Mouse (Mus musculus) layer of hippocampus, adult 11-12 months (tissue): Measurements from ENCODE around the gene Isoc2a.

Experiments
- DNase-seq: peaks from one replicate; pipeline ENCODE4 v3.0.0; 2022; ENCODE audit warnings: low spot score

The Isoc2a gene

DNA sequence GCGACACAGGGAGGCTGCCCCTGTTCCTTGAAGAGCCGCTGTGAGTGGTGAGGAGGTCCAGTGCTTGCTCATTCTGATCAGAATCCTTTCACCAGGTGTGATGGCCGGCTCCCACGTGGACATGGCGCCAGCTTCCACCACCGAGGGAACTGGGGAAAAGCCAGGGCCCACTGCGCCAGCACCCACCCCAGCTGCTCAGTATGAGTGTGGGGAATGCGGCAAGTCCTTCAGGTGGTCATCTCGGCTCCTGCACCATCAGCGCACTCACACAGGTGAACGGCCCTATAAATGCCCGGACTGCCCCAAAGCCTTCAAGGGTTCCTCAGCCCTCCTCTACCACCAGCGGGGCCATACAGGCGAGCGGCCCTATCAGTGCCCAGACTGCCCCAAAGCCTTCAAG is 41.7 kb downstream of the Isoc2a start:
- DNase-seq = no peak

DNA sequence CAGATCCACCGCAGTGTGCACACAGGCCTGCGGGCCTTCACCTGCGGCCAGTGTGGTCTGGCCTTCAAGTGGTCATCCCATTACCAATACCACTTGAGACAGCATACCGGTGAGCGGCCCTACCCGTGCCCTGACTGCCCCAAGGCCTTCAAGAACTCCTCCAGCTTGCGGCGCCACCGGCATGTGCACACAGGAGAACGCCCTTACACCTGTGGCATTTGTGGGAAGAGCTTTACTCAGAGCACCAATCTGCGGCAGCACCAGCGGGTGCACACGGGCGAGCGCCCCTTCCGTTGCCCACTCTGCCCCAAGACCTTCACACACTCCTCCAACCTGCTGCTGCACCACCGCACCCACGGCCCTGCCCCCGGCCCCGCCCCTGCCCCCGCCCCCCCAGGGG is 42.1 kb downstream of the Isoc2a start:
- DNase-seq = no peak

DNA sequence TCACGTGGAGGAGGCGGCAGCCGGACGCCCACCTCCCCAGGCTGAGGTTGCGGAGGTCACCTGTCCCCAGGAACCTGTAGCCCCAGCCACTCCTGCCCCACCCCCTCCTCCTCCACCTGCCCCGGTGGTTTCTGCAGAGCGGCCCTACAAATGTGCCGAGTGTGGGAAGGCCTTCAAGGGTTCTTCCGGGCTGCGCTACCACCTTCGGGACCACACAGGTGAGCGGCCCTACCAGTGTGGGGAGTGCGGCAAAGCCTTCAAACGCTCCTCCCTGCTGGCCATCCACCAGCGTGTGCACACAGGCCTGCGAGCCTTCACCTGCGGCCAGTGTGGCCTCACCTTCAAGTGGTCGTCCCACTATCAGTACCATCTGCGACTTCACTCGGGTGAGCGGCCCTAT is 43.0 kb downstream of the Isoc2a start:
- DNase-seq = no peak

DNA sequence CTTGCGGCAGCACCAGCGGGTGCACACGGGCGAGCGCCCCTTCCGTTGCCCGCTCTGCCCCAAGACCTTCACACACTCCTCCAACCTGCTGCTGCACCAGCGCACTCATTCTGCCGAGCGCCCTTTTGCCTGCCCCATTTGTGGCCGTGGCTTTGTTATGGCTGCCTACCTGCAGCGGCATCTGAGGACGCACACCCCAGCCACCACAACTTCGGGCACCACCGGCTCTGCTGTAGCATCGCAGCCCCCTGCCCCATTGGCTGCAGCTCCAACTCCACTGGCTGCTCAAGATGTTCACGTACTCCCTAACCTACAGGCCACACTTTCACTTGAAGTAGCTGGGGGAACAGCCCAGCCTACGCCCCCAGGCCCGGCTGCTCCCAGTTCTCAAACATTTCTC is 43.5 kb downstream of the Isoc2a start:
- no peak for DNase-seq

DNA sequence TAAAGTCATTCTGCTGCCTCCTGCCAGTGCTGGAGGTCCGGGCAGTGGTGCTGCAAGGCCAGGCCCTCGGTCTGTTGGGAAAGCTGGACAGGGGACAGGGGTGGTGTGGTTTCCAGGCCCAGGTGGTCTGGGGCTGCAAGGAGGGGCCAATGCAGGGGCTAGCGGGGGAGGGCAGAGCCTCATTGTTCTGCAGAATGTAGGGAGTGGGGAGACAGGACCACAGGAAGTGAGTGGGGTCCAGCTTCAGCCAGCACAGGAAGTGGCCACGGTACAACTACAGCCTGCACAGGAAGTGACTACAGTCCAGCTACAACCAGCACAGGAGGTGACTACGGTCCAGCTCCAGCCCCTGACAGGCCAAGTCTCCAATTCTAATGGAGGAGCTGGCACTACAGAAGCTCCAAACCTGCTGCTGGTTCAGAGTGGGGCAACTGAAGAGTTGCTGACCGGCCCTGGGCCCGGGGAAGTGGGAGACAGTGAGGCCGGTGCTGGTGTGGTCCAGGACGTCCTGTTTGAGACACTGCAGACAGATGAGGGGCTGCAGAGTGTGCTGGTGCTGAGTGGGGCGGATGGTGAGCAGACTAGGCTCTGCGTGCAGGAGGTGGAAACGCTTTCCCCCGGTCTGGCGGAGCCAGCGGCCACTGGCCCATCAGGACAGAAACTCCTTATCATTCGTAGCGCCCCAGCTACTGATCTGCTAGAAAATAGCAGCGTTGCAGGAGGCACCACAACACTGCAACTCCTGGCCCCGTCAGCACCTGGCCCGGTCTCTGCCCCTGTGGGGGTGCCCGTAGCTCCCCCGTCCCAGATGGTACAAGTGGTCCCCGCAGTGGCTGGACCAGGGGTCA is 44.2 kb downstream of the Isoc2a start:
- DNase-seq = no peak

DNA sequence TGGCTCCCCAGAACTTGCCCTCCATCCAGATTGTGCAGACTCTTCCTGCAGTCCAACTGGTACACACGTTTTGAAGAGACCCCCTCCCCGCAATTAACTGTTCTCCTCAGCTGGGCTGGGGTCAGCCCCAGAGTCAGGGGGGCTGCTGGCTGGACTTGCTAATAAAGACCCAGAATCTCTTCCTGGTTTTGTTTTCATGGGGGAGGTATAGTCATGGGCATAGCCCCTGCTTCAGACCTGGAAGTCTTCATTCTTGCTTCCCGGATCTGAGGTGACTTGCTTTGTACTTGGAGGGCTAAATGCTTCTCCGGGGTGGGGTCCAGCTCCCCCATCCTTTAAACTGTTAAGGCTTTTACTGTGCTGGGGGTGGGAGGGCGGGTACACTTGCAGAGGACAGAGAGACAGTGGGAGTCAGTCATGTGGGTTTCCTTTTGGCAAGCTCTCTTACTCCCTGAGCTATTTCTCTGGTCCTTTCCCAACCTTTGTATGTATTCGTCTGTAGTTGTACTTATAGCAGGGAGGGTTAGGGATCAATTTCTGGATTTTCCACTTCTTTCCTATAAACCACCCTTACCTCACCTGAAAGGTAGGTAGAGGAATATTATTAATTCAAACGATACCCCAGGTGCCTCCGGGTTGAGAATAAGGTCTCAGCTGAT is 45.0 kb downstream of the Isoc2a start, which contains the start of gene Nat14:
Nat14 (plus strand) TSS at position 205 of the 659 bp plus-strand sequence.
- no peak for DNase-seq

DNA sequence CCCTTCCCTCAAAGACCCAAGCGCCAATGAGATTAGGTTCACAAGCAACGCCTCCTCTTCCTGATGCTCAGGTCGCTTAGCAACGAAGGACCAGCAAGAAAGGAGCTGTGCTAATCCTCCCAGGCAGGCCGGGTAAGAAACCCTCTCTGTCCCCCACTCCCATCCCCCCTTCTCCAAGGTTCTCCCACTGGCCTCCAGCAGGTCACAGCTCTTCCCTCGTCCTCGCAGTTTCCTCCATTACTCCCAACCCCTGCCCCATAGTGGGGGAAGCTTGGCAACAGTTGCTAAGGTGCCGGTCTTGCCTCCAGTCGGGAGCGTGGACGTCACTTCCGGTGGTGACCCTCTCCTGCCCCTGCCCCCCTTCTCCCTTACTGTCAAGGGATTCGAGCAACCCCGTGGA is 45.6 kb downstream of the Isoc2a start:
- DNase-seq = peak; percentile 89

DNA sequence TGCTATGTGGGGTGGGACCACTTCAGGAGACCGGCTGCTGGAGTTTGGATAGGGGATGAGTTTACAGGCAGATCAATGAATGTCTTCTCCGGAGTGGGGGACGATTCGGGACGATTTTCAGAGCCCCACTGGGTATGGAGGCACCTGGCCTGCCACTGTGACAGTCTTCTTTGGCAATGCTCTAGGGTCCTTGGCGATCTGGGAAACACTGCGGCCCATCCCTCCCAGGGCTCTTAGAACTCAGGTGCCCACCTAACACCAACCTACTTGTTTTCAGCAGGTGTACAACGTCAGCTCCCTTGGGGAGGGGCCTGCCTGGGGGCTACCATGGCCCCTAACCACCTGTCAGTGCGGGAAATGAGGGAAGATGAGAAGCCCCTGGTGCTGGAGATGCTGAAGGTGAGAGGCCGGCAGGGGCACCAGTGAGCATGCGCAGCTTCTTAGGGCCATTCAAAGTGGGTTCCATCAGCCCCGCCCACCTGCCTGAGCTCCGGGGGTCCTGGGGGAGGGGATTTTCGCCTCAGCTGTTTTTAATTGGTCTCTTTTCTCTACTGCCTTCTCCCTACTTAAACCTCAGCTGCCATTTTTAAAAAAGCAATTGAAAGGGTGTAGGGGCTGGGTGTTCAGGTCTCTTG is 46.1 kb downstream of the Isoc2a start:
- DNase-seq = peak; percentile 84

DNA sequence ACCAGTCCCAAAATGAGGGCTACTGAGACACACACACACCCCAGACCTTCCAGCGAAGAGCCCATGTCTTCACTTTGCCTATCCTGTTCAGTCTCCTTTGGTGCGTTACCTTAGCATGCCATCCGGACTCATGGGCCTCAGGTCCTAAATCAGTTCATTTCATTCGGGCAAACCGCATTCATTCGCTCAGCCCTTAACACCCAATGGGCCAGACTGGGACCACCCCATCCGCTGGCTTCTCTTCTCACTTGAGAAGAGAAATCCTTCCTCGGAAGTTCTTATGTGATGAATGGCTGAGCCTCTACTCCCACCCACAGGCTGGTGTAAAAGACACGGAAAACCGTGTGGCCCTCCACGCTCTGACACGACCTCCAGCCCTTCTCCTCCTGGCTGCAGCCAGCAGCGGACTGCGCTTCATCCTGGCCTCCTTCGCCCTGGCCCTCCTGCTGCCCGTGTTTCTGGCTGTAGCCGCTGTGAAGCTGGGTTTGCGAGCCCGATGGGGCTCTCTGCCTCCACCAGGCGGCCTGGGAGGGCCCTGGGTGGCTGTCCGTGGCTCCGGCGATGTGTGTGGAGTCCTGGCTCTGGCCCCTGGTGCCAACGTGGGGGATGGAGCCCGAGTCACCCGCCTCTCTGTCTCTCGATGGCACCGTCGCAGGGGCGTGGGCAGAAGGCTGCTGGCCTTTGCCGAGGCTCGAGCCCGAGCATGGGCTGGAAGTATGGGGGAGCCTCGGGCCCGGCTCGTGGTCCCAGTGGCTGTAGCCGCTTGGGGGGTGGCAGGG is 46.8 kb downstream of the Isoc2a start:
- peak; percentile 68 for DNase-seq

DNA sequence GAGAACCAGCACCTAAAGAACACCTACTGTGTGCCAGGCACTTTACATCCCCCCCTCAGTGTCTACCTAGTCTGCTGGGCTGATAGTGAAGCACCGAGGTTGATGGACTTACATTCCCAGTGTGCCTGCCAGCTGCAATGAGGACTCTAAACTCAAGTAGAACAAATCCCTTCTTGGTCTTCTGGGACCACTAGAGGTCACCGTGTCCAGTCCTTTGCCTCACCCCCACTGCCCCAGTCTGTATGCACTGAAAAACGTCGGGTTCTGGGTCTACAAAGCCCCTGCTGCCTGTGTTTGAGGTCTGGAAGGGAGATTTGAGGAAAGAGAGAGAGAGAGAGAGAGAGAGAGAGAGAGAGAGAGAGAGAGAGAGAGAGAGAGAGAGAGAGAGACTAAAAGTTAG is 47.5 kb downstream of the Isoc2a start:
- no peak for DNase-seq

DNA sequence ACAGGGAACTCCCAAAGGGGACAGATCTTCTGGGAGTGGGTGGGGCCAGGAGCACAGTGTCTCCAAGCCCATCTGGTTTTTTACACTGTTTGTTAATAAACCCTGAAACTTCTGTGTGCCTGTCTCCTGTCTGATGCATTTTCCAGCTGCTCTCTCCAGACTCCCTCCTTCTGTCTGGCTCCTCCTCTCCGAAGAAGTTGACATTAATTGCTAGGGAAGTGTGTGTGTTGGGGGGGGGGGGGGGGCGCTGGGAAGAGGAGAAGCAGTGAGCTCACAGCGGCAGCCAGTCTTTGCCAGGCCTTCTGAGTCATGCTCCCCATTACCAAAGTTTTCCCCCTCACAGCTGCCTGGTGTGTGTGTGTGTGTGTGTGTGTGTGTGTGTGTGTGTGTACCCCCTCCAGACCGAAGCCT is 47.9 kb downstream of the Isoc2a start:
- DNase-seq = no peak

DNA sequence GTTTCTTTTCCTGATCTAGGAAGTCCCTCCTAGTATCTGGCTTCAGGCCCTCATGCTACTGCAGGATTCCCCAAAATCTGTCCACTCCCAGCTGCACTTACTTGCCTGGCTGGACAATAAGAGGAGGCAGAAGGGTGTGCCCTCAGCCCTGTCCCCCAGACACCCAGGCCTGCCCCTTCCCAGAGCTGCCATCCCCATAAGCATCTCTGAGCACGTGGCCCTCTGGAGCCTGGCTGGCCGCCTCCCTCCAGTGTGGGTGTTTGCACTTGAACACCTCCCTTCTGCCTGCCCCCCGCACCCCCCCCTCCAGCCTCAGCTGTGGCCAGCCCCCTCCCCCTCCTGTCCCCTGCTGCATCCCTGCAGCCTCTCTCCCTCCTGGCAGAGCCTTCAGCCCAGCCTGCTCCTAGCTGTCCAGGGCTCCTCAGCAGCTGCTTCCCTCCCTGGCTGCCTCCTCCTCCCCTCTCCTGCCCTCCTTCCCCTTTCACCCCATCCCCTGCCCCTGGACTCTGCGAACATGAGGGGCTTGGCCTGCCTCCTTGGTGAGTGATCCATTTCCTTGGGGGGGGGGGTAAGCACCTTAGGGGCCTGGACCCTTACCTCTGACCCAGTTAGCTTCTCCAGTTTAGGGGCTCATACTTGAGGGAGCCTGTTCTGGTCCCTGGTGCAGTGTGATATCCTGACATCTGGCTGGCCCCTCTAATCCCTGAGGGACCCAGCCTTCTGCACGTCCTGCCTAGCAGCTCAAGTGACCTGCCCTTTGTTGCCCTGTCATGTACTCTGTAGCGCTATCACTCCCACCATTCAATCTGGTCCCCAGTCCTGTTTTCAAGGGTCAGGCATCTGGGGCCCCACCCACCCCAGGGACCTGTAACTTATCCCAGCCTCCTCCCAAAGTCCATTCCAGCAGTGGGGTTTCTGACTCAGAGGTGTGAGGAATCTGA is 48.8 kb downstream of the Isoc2a start, which contains the start of gene Ssc5d:
Ssc5d (plus strand) TSS at position 345 of the 941 bp plus-strand sequence.
- DNase-seq = no peak

DNA sequence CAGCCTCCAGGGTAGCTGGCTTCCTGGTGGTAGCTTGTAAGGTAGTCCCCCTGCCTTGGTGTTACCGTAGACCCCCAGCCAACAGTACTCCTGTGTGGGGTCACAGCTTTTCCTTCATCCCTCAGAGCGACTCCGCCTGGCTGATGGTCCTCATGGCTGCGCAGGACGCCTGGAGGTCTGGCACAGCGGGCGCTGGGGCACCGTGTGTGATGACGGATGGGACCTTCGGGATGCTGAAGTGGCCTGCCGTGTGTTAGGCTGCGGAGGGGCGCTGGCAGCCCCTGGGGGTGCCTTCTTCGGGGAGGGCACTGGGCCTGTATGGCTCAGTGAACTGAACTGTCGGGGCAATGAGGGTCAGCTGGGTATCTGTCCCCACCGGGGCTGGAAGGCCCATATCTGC is 49.9 kb downstream of the Isoc2a start:
- no peak for DNase-seq

DNA sequence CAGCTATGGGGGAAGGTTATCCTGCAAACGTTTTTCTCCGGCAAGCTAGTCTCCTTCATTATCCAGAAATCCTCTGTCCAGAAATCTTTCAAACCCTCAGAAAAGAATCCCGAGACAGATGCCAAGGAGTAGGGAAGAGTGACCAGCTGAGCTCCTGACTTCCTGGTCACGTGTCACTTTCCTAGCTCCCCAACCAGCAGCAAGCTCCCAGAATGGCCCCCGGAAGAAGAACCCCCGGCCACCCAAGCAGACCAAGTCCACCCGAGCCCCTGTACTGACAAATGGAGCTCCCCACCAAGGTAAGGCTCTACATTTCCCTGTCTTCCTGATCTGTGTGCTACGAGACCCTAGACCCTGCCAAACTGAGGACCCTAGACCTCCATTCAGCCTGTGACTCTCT is 50.8 kb downstream of the Isoc2a start:
- no peak for DNase-seq

DNA sequence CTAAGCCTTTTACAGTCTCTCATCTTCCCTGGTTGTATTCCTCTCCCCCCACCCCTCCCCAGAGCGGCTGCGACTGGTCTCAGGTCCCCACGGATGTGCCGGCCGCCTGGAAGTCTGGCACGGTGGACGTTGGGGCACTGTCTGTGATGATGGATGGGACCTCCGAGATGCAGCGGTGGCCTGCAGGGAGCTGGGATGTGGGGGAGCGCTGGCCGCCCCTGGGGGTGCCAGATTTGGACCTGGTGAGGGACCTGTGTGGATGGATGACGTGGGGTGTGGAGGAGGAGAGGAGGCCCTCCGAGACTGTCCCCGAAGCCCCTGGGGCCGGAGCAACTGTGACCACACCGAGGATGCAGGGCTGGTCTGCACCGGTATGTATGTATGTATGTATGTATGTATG is 51.4 kb downstream of the Isoc2a start:
- no peak for DNase-seq

DNA sequence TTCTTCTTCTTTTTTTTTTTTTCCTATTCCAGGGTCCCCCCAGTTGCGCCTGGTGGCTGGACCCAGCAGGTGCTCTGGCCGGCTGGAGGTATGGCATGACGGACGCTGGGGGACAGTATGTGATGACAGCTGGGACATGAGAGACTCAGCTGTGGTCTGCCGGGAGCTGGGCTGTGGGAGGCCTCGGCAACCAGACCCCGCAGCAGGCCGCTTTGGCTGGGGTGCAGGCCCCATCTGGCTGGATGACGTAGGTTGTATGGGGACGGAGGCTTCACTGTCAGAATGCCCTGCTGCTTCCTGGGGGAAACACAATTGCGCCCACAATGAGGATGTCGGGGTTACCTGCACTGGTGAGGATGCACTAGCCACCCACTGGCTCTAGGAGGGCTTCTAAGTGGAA is 56.1 kb downstream of the Isoc2a start:
- no peak for DNase-seq

DNA sequence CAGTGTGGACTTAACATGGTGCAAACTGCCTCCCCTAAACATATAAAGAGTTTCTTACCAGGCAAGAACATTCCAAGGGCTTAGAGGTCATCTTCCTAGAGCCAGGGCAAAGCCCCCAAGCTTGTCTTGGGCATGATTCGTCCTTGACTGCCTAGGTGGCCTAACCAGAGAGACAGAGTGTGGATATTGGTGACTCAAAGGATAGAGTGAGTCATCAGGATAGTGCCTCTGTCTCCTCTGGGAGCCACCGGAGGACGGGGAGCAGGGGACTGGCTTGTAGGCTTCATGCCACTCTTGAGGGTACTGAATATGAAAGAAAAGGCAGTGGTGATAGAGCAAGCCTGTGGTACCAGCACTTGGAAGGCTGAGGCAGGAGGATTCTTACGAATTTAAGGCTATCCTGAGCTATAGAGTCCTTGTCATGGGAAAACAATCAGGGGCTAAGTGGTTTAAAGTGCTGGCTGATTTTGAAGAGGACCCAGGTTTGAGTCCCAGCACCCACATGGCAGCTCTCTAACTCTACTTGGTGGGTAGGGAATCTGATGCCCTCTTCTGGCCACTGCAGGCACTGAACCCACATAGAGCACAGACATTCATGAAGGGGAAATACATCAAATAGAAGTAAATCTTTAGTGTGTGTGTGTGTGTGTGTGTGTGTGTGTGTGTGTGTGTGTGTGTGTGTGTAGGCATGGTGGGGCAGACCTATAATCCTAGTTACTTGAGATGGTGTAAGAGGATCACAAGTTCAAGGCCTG is 57.4 kb downstream of the Isoc2a start:
- no peak for DNase-seq

DNA sequence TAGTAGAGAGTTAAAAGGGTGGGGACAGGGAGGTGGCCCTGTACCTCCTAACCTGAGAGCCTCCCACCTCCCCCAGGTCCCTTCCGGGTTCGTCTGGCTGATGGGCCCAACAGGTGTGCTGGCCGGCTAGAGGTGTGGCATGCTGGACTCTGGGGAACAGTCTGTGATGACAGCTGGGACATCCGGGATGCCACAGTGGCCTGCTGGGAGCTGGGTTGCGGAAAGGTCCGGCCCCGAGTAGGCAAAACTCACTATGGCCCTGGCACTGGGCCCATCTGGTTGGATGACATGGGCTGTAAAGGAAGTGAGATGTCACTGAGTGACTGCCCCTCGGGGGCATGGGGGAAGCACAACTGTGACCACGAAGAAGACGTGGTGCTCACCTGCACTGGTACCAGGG is 59.9 kb downstream of the Isoc2a start:
- no peak for DNase-seq

DNA sequence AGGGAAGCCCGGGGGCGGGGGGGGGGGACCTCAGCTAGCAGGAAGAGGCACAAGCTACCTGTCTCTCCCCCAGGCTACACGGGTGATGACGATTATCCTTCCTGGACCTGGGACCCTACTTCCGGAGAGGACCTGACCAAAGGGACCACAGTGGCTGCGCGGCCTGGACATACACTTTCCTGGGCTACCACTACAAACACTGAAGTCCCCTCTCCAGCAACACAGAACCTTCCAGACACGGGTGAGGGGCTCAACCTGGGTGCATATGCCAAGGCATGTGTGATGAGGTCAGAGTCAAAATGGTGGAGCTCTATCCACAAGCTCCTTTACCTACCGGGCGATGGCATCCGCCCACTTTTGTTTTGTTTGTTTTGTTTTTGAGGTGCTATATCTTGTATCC is 60.4 kb downstream of the Isoc2a start:
- no peak for DNase-seq

DNA sequence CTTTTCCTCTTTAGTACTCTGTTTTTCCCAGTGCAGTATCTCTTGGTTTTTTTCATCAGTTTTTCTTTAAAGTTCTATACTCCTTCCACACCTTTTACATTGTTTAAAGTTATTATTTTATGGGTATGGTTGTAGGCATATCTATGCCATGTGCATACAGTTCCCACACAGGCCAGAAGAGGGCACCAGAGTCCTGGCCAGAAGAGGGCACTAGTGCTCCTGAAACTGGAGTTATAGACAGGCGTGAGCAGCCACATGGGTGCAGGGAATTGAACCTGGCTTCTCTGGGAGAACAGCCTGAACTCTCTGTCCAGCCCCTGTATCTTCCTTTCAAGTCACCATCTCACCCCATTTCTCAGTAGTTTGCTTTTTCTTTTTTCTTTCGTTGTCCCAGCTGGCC is 61.5 kb downstream of the Isoc2a start:
- no peak for DNase-seq
